Mouse (Mus musculus) intestine, postnatal 0 days (tissue): ENCODE data around the gene Cnfn. TPM values are rescaled to one million over a fixed set of nuclear protein-coding genes. Genes with fewer than 3 reads are reported as not detected.
"Not testable (repeated sequence)": the region's sequence is repeated elsewhere in the genome, so short reads cannot be mapped to it uniquely, and the experiment has no call there.

ENCODE experiments used
- ATAC-seq: fragments of 200-750 bp; cut with Nextera tagmentation; 2 replicates; pipeline ENCODE4 v1.8.0; 2017; ENCODE audit warnings: mild to moderate bottlenecking, moderate TSS enrichment, moderate library complexity
- H3K27ac ChIP-seq: fragments of 300-500 bp; sonication (generic); 2 replicates; pipeline ENCODE4 v1.5.1; 2014; ENCODE audit warnings: mild to moderate bottlenecking, low read depth, low read length, moderate library complexity
- H3K27me3 ChIP-seq: fragments of 300-500 bp; sonication (generic); replicated peaks from 2 replicates; pipeline ENCODE4 v1.6.1; 2014; ENCODE audit warnings: low read length, mixed read lengths; ENCODE audit not compliant: control insufficient read depth, insufficient read depth
- H3K36me3 ChIP-seq: fragments of 300-500 bp; sonication (generic); 2 replicates; pipeline ENCODE4 v1.6.1; 2014; ENCODE audit warnings: mild to moderate bottlenecking, moderate library complexity; ENCODE audit not compliant: control insufficient read depth, insufficient read depth
- H3K4me1 ChIP-seq: fragments of 300-500 bp; sonication (generic); replicated peaks from 2 replicates; pipeline ENCODE4 v1.6.1; 2014; ENCODE audit warnings: antibody characterized with exemption, low read length, mixed read lengths; ENCODE audit not compliant: control insufficient read depth, insufficient read depth
- H3K4me2 ChIP-seq: fragments of 300-500 bp; sonication (generic); replicated peaks from 2 replicates; pipeline ENCODE4 v1.6.1; 2014; ENCODE audit warnings: low read depth, mild to moderate bottlenecking, moderate library complexity
- H3K4me3 ChIP-seq: fragments of 300-500 bp; sonication (generic); 2 replicates; pipeline ENCODE4 v1.5.1; 2014; ENCODE audit warnings: low read depth, low read length
- H3K9ac ChIP-seq: fragments of 300-500 bp; sonication (generic); 2 replicates; pipeline ENCODE4 v1.6.1; 2014; ENCODE audit warnings: mild to moderate bottlenecking, low read depth, low read length
- H3K9me3 ChIP-seq: fragments of 300-500 bp; sonication (generic); 2 replicates; pipeline ENCODE4 v1.6.1; 2016; ENCODE audit warnings: mixed run types; ENCODE audit not compliant: control insufficient read depth
- CTCF ChIP-seq: sonication (generic); IDR thresholded peaks from 2 replicates; pipeline ENCODE4 v1.5.1; 2016; ENCODE audit warnings: low read depth, mild to moderate bottlenecking, control low read depth, antibody characterized with exemption, moderate library complexity
- WGBS: fragments of 180-500 bp; shearing (Covaris S2); extraction: QIAGEN DNeasy Blood & Tissue Kit; methylation state at CpG from one replicate; pipeline ENCODE4 v1.1.7; 2014; 5-methylcytosine and 5-hydroxymethylcytosine counted together
- polyA plus RNA-seq: library from polyadenylated mRNA; unstranded; fragments of >200 nt; fragmentation: Nextera tagmentation; extraction: Ambion mirVana; gene quantifications from 2 replicates; pipeline ENCODE4 v1.2.1, GENCODE M21; 2015

Cnfn gene
- polyA plus RNA-seq, 1 experiment from 2014 or later: 0.33 TPM

- Histone ChIP-seq H3K4me3 (no peak overlapping the region), H3K9ac (no peak overlapping the region), H3K27ac (no peak overlapping the region), H3K4me1 (no peaks in the 10 kb centered on the region), H3K36me3 (peaks cover 8% of the 10 kb centered on the region; the same call in 1 of the 2 replicates), H3K9me3 (no peaks in the 10 kb centered on the region), H3K4me2 (no peak overlapping the region), H3K27me3 (no peaks in the 10 kb centered on the region)
- TF ChIP-seq CTCF: no peak
- ATAC-seq: no peak
- 85% methylated on average over 8 of the region's 8 CpGs for WGBS
Measured at GRCm38 (mm10) chr7:25326233-25326632, 43.3 kb downstream of the Cnfn start.

- not testable (repeated sequence) for H3K27me3 ChIP-seq, H3K27ac ChIP-seq, H3K4me3 ChIP-seq, H3K4me1 ChIP-seq, H3K36me3 ChIP-seq, H3K9ac ChIP-seq, ATAC-seq, H3K4me2 ChIP-seq, H3K9me3 ChIP-seq
- 87% methylated on average over 6 of the region's 6 CpGs for WGBS
Measured at GRCm38 (mm10) chr7:25325431-25325830, 44.1 kb downstream of the Cnfn start.

GRCm38 (mm10) chr7:25323219-25323618 is 46.3 kb downstream of the Cnfn start:
- 85% methylated on average over 2 of the region's 2 CpGs for WGBS
- Histone ChIP-seq H3K4me1 (no peaks in the 10 kb centered on the region), H3K36me3 (no peaks in the 10 kb centered on the region), H3K9me3 (no peaks in the 10 kb centered on the region), H3K27ac (no peak overlapping the region), H3K9ac (no peak overlapping the region), H3K4me3 (no peak overlapping the region), H3K4me2 (no peak overlapping the region), H3K27me3 (no peaks in the 10 kb centered on the region)
- no peak for ATAC-seq
- no peak for TF ChIP-seq CTCF

GRCm38 (mm10) chr7:25322058-25322484 is 47.5 kb downstream of the Cnfn start:
- 26% methylated on average over 6 of the region's 6 CpGs for WGBS
- no peaks in the 10 kb centered on the region for H3K9me3 ChIP-seq
- peak; percentile 15; the same call in 1 of the 2 replicates for ATAC-seq
- TF ChIP-seq CTCF: no peak
- no peaks in the 10 kb centered on the region for H3K36me3 ChIP-seq
- no peak overlapping the region for H3K9ac ChIP-seq
- H3K4me2 ChIP-seq: 0 out of 2 replicates have a peak overlapping the region, but pooled peaks have one; percentile 13
- no peak overlapping the region for H3K27ac ChIP-seq
- 0 out of 2 replicates have a peak, but pooled peaks cover 4% of the 10 kb centered on the region for H3K4me1 ChIP-seq
- H3K4me3 ChIP-seq: no peak overlapping the region
- H3K27me3 ChIP-seq: no peaks in the 10 kb centered on the region

Other genes with a start within 250 kb of the Cnfn start
- gene Pou2f2, start 190.0 kb downstream of the Cnfn start, polyA plus RNA-seq: 0.53 and 0.72 TPM in 2 replicates
- gene Dedd2, start 149.1 kb downstream of the Cnfn start, polyA plus RNA-seq: 14.8 and 15.8 TPM in 2 replicates
- 1.1 and 1.3 TPM in 2 replicates for gene Zfp526, start 148.3 kb downstream of the Cnfn start, polyA plus RNA-seq
- 8.8 and 9.7 TPM in 2 replicates for gene Gsk3a, start 131.9 kb downstream of the Cnfn start, polyA plus RNA-seq
- gene Erf, start 119.0 kb downstream of the Cnfn start, polyA plus RNA-seq: 7.8 and 8.4 TPM in 2 replicates
- 17.2 and 21.7 TPM in 2 replicates for gene Cic, start 102.0 kb downstream of the Cnfn start, polyA plus RNA-seq
- 87.6 and 91.9 TPM in 2 replicates for gene Pafah1b3, start 71.7 kb downstream of the Cnfn start, polyA plus RNA-seq
- 0.12 TPM in 1 of 2 replicates, not detected in the other for gene Prr19, start 68.3 kb downstream of the Cnfn start, polyA plus RNA-seq
- gene Tmem145, start 63.6 kb downstream of the Cnfn start, polyA plus RNA-seq: 0.69 and 0.92 TPM in 2 replicates
- gene Megf8, start 52.6 kb downstream of the Cnfn start, polyA plus RNA-seq: 3.4 and 3.8 TPM in 2 replicates
- gene Lipe, start 29.0 kb upstream of the Cnfn start, polyA plus RNA-seq: 15.0 and 17.5 TPM in 2 replicates
- gene Cxcl17, start 43.2 kb upstream of the Cnfn start, polyA plus RNA-seq: 0.16 TPM in 1 of 2 replicates, not detected in the other
- 59.1 and 92.6 TPM in 2 replicates for gene Ceacam1, start 107.9 kb upstream of the Cnfn start, polyA plus RNA-seq
- gene Ceacam2, start 170.1 kb upstream of the Cnfn start, polyA plus RNA-seq: 0.20 and 0.37 TPM in 2 replicates
- 117 and 135 TPM in 2 replicates for gene Erich4, start 246.2 kb upstream of the Cnfn start, polyA plus RNA-seq
- gene Dmac2, start 249.7 kb upstream of the Cnfn start, polyA plus RNA-seq: 29.0 and 32.6 TPM in 2 replicates